Mouse (Mus musculus) kidney, adult 2 months (tissue): ENCODE results near the gene Capn6.

Experiments
- CTCF ChIP-seq: fragments of 200-500 bp; conservative IDR thresholded peaks from 2 replicates; pipeline ENCODE4 v1.5.1; 2011; ENCODE audit warnings: low read depth, mild to moderate bottlenecking, control low read depth, low read length, moderate library complexity, mixed read lengths; ENCODE audit not compliant: insufficient read depth, insufficient read length
- POLR2A ChIP-seq: fragments of 200-500 bp; IDR thresholded peaks from one replicate; pipeline ENCODE4 v1.6.1; 2011; ENCODE audit warnings: low read depth, low read length, control low read depth

GRCm38 (mm10) chrX:143818961-143819360 lies 8.3 kb downstream of the Capn6 start:
- TF ChIP-seq CTCF (no peak), POLR2A (no peak)
